Mouse (Mus musculus) heart, adult 11 months (tissue): ENCODE results near the gene Spen.

ENCODE experiments used
- DNase-seq: peaks from one replicate; pipeline ENCODE4 v3.0.0; 2022

Spen gene

GRCm38 (mm10) chr4:141419398-141420191 is 118.8 kb downstream of the Spen start:
- peak; percentile 96 for DNase-seq
